10 mouse cellular contexts compared by ENCODE assay signal in the genomic region with DNA sequence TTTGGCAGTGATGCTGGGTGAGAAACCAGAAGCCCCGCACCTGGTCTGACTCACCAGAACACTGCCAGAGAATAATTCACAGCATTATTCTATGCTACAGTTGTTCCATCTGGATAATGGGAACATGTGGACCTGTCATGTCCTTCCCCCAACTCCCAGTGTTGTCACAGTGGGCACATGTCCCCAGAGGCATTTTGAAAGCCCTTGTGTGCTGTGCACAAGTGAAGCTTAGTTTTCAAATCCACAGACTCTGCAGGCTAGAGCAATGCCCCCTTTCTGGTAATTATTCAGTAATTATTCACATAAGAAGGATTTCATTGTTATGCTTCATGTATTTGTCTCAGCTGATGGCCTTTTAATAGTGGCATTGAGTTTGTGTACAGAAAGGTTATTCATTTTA.
DNase-seq lines count a peak whose midpoint lies in the region; ATAC-seq and TF ChIP-seq lines count a peak whose summit lies in the region.
"Had no signal": no experiment of that assay in that cellular context is flagged by ENCODE, and none has a peak within 500 bp of the region (broad histone marks: within the 10 kb centered on the region; RNA-seq: fewer than 3 reads in every experiment).

No protein-coding gene starts in this region.

- H3K36me3 ChIP-seq in kidney, embryonic 14.5 days (ENCODE audit: control insufficient read depth, insufficient read depth, low read length): no peaks in the 10 kb centered on the region
- H3K36me3 ChIP-seq in kidney, embryonic 16.5 days (ENCODE audit: insufficient read depth, low read length): no peaks in the 10 kb centered on the region
- no peaks in the 10 kb centered on the region for H3K36me3 ChIP-seq in embryonic facial prominence, embryonic 11.5 days (replicated peaks; ENCODE audit: control insufficient read depth, insufficient read depth, low read depth, low read length)
- H3K36me3 ChIP-seq in hindbrain, embryonic 15.5 days: no peaks in the 10 kb centered on the region
- no peaks in the 10 kb centered on the region for H3K36me3 ChIP-seq in intestine, postnatal 0 days (ENCODE audit: control insufficient read depth, insufficient read depth)

- DNase-seq in Muller cell, postnatal 12 days (ENCODE audit: inconsistent ontology term): peak; percentile 77
- DNase-seq in embryonic facial prominence, embryonic 11.5 days (ENCODE audit: low spot score): no peak
- DNase-seq in testis, postnatal 14 days (ENCODE audit: low spot score): no peak
- DNase-seq: adrenal gland, postnatal 25 days; gastrocnemius, postnatal 14 days; thymus, adult 2 months had no signal

- H3K9ac ChIP-seq in kidney, embryonic 14.5 days (ENCODE audit: low read depth, low read length): no peak overlapping the region
- no peak overlapping the region for H3K9ac ChIP-seq in kidney, embryonic 16.5 days (replicated peaks; ENCODE audit: low read length)
- no peak overlapping the region for H3K9ac ChIP-seq in embryonic facial prominence, embryonic 11.5 days (replicated peaks; ENCODE audit: low read length)
- no peak overlapping the region for H3K9ac ChIP-seq in hindbrain, embryonic 15.5 days
- H3K9ac ChIP-seq in intestine, postnatal 0 days (ENCODE audit: low read depth, low read length): no peak overlapping the region

- no peaks in the 10 kb centered on the region for H3K27me3 ChIP-seq in kidney, embryonic 14.5 days (ENCODE audit: control insufficient read depth, insufficient read depth, low read length)
- H3K27me3 ChIP-seq in kidney, embryonic 16.5 days (ENCODE audit: insufficient read depth, low read length): no peaks in the 10 kb centered on the region
- H3K27me3 ChIP-seq in embryonic facial prominence, embryonic 11.5 days (ENCODE audit: control insufficient read depth, insufficient read depth, low read length): no peaks in the 10 kb centered on the region
- 0 out of 2 replicates have a peak, but pooled peaks cover 2% of the 10 kb centered on the region for H3K27me3 ChIP-seq in hindbrain, embryonic 15.5 days
- H3K27me3 ChIP-seq in intestine, postnatal 0 days (replicated peaks; ENCODE audit: control insufficient read depth, insufficient read depth, low read length): no peaks in the 10 kb centered on the region

- H3K4me2 ChIP-seq in kidney, embryonic 14.5 days (replicated peaks; ENCODE audit: low read depth, low read length): no peak overlapping the region
- no peak overlapping the region for H3K4me2 ChIP-seq in kidney, embryonic 16.5 days (replicated peaks; ENCODE audit: low read depth, low read length)
- H3K4me2 ChIP-seq in embryonic facial prominence, embryonic 11.5 days (ENCODE audit: low read depth, low read length): no peak overlapping the region
- no peak overlapping the region for H3K4me2 ChIP-seq in hindbrain, embryonic 15.5 days
- no peak overlapping the region for H3K4me2 ChIP-seq in intestine, postnatal 0 days (replicated peaks; ENCODE audit: low read depth)

- no peak for TF ChIP-seq CTCF in intestine, postnatal 0 days (IDR thresholded peaks at IDR 0.05; ENCODE audit: low read depth)

- no peaks in the 10 kb centered on the region for H3K9me3 ChIP-seq in kidney, embryonic 14.5 days (ENCODE audit: control insufficient read depth, low read length)
- H3K9me3 ChIP-seq in kidney, embryonic 16.5 days (ENCODE audit: low read length): no peaks in the 10 kb centered on the region
- H3K9me3 ChIP-seq in embryonic facial prominence, embryonic 11.5 days (replicated peaks; ENCODE audit: control insufficient read depth, low read length): no peaks in the 10 kb centered on the region
- H3K9me3 ChIP-seq in hindbrain, embryonic 15.5 days: no peaks in the 10 kb centered on the region
- no peaks in the 10 kb centered on the region for H3K9me3 ChIP-seq in intestine, postnatal 0 days (ENCODE audit: control insufficient read depth)

- no peak overlapping the region for H3K27ac ChIP-seq in kidney, embryonic 14.5 days (ENCODE audit: low read depth, low read length)
- no peak overlapping the region for H3K27ac ChIP-seq in kidney, embryonic 16.5 days (ENCODE audit: low read length)
- no peak overlapping the region for H3K27ac ChIP-seq in embryonic facial prominence, embryonic 11.5 days (replicated peaks; ENCODE audit: low read depth, low read length)
- no peak overlapping the region for H3K27ac ChIP-seq in hindbrain, embryonic 15.5 days (replicated peaks)
- H3K27ac ChIP-seq in intestine, postnatal 0 days (ENCODE audit: low read depth, low read length): no peak overlapping the region

- ATAC-seq in kidney, embryonic 14.5 days (ENCODE audit: low FRiP score, low TSS enrichment): 0 out of 2 replicates have a peak, but pooled peaks have one; percentile 42
- ATAC-seq in kidney, embryonic 16.5 days (ENCODE audit: low FRiP score, low TSS enrichment): no peak
- ATAC-seq in embryonic facial prominence, embryonic 11.5 days (replicated peaks; ENCODE audit: insufficient number of reproducible peaks, low FRiP score, low TSS enrichment, low read depth): 0 out of 2 replicates have a peak, but pooled peaks have one; percentile 18
- ATAC-seq in hindbrain, embryonic 15.5 days (ENCODE audit: low FRiP score, low read depth): peak; percentile 27; the same call in 1 of the 2 replicates
- ATAC-seq in intestine, postnatal 0 days: no peak

- H3K4me1 ChIP-seq in kidney, embryonic 14.5 days (ENCODE audit: control insufficient read depth, insufficient read depth, low read length): 0 out of 2 replicates have a peak, but pooled peaks cover 2% of the 10 kb centered on the region
- H3K4me1 ChIP-seq in kidney, embryonic 16.5 days (ENCODE audit: insufficient read depth, low read length): peaks cover 9% of the 10 kb centered on the region; the same call in 1 of the 2 replicates
- H3K4me1 ChIP-seq in embryonic facial prominence, embryonic 11.5 days (ENCODE audit: control insufficient read depth, insufficient read depth, low read length): no peaks in the 10 kb centered on the region
- peaks cover 6% of the 10 kb centered on the region for H3K4me1 ChIP-seq in hindbrain, embryonic 15.5 days (replicated peaks)
- H3K4me1 ChIP-seq in intestine, postnatal 0 days (replicated peaks; ENCODE audit: control insufficient read depth, insufficient read depth, low read length): no peaks in the 10 kb centered on the region

- H3K4me3 ChIP-seq in kidney, embryonic 14.5 days (ENCODE audit: low read length): no peak overlapping the region
- no peak overlapping the region for H3K4me3 ChIP-seq in kidney, embryonic 16.5 days (ENCODE audit: low read length)
- H3K4me3 ChIP-seq in embryonic facial prominence, embryonic 11.5 days (ENCODE audit: low read depth, low read length): no peak overlapping the region
- H3K4me3 ChIP-seq in hindbrain, embryonic 15.5 days: no peak overlapping the region
- no peak overlapping the region for H3K4me3 ChIP-seq in intestine, postnatal 0 days (ENCODE audit: low read depth, low read length)

- WGBS in kidney, embryonic 14.5 days: 75% methylated on average over 1 of the region's 1 CpGs
- WGBS in kidney, embryonic 16.5 days: 82% methylated on average over 1 of the region's 1 CpGs
- 82% methylated on average over 1 of the region's 1 CpGs for WGBS in embryonic facial prominence, embryonic 11.5 days
- 83% methylated on average over 1 of the region's 1 CpGs for WGBS in hindbrain, embryonic 15.5 days
- 84% methylated on average over 1 of the region's 1 CpGs for WGBS in intestine, postnatal 0 days

Comparison
In these comparisons a context has a peak if more than half of its experiments do, and no peak if none do; other contexts are left out.
1. ATAC-seq: peak in kidney, embryonic 14.5 days (single experiment), embryonic facial prominence, embryonic 11.5 days (single experiment) and hindbrain, embryonic 15.5 days (single experiment); none in kidney, embryonic 16.5 days (single experiment) and intestine, postnatal 0 days (single experiment).